Mouse (Mus musculus) lung, postnatal 0 days (tissue): ENCODE data around the gene Jmjd1c.

Experiments used
- CTCF ChIP-seq: IDR thresholded peaks from 2 replicates; pipeline ENCODE4 v1.5.1; 2016; ENCODE audit warnings: antibody characterized with exemption, mild to moderate bottlenecking
- EP300 ChIP-seq: IDR thresholded peaks from 2 replicates; pipeline ENCODE4 v1.6.1; 2016; ENCODE audit warnings: antibody characterized with exemption, mild to moderate bottlenecking, control low read depth

GRCm38 (mm10) chr10:67194046-67194445 lies 98.1 kb downstream of the Jmjd1c start:
- TF ChIP-seq EP300 (no peak), CTCF (no peak)
